Mouse (Mus musculus) kidney, adult 8-10 months (tissue): ENCODE measurements around the gene Rnf135.
"Not testable (repeated sequence)": the region's sequence is repeated elsewhere in the genome, so short reads cannot be mapped to it uniquely, and the experiment has no call there.

Experiments
- DNase-seq, 2 experiments: peaks; one replicate each; pipeline ENCODE4 v3.0.0; 2022

The Rnf135 gene

DNA sequence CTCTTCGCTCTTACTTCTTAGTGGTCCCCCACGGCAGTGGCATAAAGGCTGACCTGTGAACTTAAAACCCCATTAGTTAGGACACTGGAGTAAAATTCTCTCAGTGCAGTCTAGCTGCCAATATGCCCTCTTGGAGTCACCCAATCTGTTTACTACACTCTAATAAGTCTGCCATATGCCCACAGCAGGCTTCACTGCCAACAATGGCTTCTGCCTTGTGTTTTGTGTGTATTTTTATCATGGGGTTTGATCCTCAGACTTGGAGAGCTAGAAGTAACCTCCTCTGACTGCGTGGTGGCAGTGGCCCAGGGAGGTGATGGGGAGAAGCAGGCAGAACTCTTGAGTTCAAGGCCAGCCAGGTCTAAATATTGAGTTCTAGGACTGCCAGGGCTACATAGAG is 20.4 kb downstream of the Rnf135 start:
- no peak for DNase-seq

GRCm38 (mm10) chr11:80204941-80205340 is 21.3 kb downstream of the Rnf135 start:
- DNase-seq, result no peak

GRCm38 (mm10) chr11:80208465-80208859 is 24.8 kb downstream of the Rnf135 start:
- no peak for DNase-seq

DNA sequence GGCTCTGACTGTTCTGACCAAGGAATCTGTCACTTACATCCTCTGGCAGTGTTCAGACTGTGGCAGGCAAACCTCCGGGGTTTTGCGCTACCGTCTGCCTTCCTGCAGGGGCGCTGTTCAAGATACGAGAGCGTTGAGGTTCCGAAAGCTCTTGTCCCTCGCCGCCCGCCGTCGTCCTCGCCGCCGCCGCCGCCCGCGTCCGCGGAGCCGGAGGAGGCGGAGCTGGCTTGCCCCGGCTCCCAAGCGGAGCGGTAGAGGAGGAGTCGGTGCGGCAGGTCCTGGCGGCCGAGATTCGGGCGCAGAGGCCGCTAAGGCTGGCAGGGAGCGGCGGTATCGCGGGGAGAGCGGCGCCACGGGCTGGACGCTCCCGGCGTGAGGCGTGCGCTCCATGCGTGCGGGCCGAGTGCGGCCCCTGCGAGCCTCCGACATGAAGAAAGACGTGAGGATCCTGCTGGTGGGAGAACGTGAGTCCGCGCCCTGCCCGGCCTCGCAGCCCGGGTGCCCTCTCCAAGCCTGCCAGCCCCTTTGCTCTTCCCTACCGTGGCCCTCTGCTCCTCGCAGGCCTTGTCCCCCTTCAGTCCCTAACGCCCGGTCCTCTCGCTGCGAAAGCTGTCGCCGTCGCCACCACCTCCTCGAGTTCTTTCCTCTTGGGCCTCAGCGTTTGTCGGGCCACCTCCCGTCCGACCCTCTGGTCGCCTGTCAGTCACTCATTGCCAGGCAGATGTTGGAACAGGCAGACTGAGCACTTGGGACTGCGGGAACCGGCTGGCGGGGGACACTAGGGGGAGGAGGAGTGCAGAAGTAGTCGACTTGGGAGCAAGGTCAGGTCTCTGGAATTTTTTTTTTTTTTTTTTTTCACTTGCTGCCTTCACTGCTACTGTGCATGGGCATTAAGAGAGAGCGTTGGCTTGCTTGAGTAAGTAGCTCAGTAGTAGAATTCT is 25.5 kb downstream of the Rnf135 start, which contains the start of gene Rhot1:
TSS of gene Rhot1 (plus strand) at position 160 of the 941 bp plus-strand sequence.
- DNase-seq, result peak; percentile 95 to 97

DNA sequence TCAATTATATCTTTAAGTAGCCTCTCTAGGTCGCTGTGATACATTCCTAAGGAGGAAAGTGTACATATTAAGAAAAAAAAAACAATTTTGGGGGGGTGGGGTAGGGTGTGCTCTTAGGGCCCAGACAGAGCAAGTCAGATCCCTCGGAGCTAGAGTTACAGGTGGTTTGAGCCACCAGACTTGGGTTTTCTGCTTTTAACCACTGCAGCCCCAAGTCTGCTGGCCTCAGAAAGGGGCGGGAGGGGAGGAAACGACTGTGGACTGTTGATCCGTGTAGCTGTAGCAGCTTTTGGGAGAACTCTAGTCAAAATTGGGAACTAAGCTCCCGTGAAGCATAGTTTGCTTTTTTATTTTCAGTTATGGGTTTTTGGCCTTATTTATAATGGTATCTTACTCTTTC is 26.7 kb downstream of the Rnf135 start:
- no peak for DNase-seq

DNA sequence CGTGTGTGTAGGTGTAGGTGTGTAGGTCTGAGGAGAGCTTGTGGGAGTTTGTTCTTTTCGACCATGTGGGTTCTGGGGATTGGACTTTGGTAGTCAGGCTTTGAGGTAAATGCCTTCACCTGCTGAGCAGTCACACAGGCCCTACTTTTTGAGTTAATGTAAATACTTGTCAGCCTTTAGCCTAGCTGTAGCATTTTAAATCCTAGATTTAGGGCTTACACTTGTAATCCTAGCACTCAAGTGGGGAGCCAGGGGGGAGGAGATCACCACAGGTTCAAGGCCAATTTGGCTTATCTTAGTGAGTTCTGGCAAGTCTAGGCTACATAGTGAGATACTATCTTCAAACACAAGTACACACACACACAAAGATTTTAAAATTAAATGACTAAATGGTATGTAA is 28.6 kb downstream of the Rnf135 start:
- DNase-seq, result no peak

DNA sequence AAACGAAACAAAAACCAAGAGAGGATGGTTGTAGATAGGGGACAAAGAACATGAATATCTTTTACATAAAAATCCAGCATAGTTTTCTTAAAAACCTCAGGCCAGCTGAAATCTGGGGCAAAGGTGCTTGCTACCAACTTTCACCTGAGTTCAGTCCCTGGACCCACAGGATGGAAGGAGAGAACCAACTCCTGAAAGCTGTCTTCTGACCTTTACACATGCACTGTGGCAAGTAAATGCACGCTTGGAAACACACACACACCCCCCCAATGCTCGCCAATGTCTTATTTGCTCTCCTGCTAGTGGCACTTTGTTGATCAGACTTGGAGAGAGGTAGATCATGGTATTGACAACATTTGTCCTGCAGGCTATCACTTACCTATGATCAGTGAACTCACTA is 31.6 kb downstream of the Rnf135 start:
- peak; percentile 24 to 29 for DNase-seq

DNA sequence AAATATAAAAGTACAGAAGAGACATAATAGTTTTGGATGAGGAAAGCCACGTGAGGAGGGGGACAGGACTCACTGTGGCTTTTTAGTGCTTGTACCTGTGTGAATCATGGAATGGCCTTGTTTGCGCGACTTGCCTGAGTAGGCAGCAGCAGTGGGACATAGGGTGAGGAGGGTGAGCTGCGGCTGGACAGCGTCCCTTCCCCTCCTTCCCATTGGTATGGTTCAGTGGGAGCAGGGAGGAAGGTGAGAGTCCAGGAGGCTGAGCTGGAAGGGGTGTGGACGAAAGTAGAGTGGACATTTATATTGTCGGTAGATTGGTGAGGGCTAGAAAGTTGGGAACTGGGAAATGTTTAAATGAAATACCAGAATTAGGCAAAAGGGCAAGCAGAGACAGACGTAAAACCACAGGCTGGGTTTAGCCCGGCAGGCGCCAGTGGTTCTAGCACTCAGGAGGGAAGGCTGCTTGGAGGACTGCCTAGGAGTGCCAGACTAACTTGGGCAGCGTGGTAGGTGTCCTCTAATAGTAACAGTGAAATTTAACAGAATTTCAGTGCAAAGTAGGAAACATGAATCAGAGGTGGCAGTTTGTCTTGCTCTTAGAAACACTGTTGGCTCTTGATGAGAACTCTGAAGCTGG is 35.1 kb downstream of the Rnf135 start:
- DNase-seq, result no peak

DNA sequence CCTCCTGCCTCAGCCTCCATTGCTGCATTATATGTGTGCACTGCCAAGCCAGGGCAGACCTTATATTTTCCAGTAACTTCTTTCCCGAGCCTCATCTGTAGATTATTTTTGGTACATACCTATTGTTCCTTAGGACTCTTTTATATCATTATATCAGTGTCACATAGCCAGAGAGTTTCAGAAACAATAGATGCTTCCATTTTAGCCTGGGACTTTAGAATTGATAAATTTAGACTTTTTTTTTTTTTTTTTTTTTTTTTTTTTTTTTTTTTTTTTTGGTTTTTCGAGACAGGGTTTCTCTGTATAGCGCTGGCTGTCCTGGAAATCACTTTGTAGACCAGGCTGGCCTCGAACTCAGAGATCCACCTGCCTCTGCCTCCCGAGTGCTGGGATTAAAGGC is 46.4 kb downstream of the Rnf135 start:
- DNase-seq, result not testable (repeated sequence)

- DNase-seq, result no peak
Observed at GRCm38 (mm10) chr11:80237278-80237677, 53.6 kb downstream of the Rnf135 start.

DNA sequence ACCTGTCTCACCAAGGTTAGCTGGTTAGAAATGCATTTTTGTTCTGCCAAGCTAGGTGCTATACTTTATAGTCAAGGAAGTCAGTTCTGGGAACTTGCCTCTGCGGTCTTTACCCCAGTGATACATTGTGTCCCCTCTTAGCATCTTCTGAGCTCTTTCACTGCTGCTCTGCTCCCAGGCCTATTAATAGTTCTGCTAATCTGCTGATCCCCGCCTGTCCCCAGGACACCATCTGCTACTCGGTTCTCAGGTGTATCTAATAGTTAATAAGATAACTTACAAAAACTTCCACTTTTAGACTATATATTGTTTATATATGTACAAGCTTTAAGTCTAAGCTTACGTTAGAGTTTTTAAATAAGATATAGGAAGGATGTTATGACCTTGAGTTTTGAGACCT is 54.7 kb downstream of the Rnf135 start:
- no peak for DNase-seq

DNA sequence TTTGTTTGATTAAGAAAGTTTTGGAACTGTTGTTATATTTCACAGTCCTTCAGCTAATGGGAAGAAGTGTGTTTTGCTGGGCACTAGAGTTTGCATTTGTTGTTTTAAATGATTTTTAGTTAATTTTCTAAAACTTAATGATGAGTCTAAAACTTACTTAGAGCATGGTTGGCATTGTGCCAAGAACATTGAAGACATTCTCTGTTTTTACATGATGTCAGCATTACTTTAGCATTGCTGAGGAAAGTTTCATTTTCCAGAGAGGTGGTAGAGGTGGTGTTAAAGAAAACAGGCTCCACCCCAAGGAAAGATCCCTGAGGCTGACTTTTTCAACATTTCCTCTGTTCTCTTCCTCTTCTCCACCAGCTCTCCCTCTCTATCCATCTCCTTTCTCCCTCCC is 63.4 kb downstream of the Rnf135 start:
- DNase-seq, result no peak

- no peak for DNase-seq
Observed at GRCm38 (mm10) chr11:80248531-80248930, 64.9 kb downstream of the Rnf135 start.
